Mouse (Mus musculus) neural tube, embryonic 14.5 days (tissue): Measurements from ENCODE around the gene Mymx. TPM values are rescaled to one million over a fixed set of nuclear protein-coding genes. Genes with fewer than 3 reads are reported as not detected.
"Not testable (repeated sequence)": the region's sequence is repeated elsewhere in the genome, so short reads cannot be mapped to it uniquely, and the experiment has no call there.

Experiments used
- ATAC-seq: fragments of 200-750 bp; cut with Nextera tagmentation; 2 replicates; pipeline ENCODE4 v1.8.0; 2017; ENCODE audit warnings: low read depth, mild to moderate bottlenecking, moderate TSS enrichment, moderate library complexity
- H3K27ac ChIP-seq: fragments of 300-500 bp; sonication (generic); 2 replicates; pipeline ENCODE4 v1.5.1; 2014; ENCODE audit warnings: low read depth, mild to moderate bottlenecking, control low read depth, low read length, moderate library complexity, mixed read lengths
- H3K27me3 ChIP-seq: fragments of 300-500 bp; sonication (generic); 2 replicates; pipeline ENCODE4 v1.6.1; 2014; ENCODE audit warnings: low read length; ENCODE audit not compliant: control insufficient read depth, insufficient read depth
- H3K36me3 ChIP-seq: fragments of 300-500 bp; sonication (generic); 2 replicates; pipeline ENCODE4 v1.6.1; 2014; ENCODE audit warnings: low read length, mixed read lengths; ENCODE audit not compliant: control insufficient read depth, insufficient read depth
- H3K4me1 ChIP-seq: fragments of 300-500 bp; sonication (generic); 2 replicates; pipeline ENCODE4 v1.6.1; 2014; ENCODE audit warnings: low read length; ENCODE audit not compliant: control insufficient read depth, insufficient read depth
- H3K4me2 ChIP-seq: fragments of 300-500 bp; sonication (generic); 2 replicates; pipeline ENCODE4 v1.6.1; 2014; ENCODE audit warnings: mild to moderate bottlenecking, low read depth, low read length, control low read depth
- H3K4me3 ChIP-seq: fragments of 300-500 bp; sonication (generic); 2 replicates; pipeline ENCODE4 v1.5.1; 2014; ENCODE audit warnings: low read depth, low read length, control low read depth, mixed read lengths
- H3K9ac ChIP-seq: fragments of 300-500 bp; sonication (generic); replicated peaks from 2 replicates; pipeline ENCODE4 v1.6.1; 2014; ENCODE audit warnings: low read depth, mild to moderate bottlenecking, control low read depth, low read length, mixed read lengths
- H3K9me3 ChIP-seq: fragments of 300-500 bp; sonication (generic); 2 replicates; pipeline ENCODE4 v1.6.1; 2016; ENCODE audit warnings: low read length; ENCODE audit not compliant: control insufficient read depth
- WGBS: fragments of 180-500 bp; shearing (Covaris S2); extraction: QIAGEN DNeasy Blood & Tissue Kit; methylation state at CpG from one replicate; pipeline ENCODE4 v1.1.7; 2014; 5-methylcytosine and 5-hydroxymethylcytosine counted together
- polyA plus RNA-seq: library from polyadenylated mRNA; unstranded; fragments of >200 nt; fragmentation: Nextera tagmentation; extraction: Ambion mirVana; gene quantifications from 2 replicates; pipeline ENCODE4 v1.2.1, GENCODE M21; 2014

Gene Mymx
- polyA plus RNA-seq, 1 experiment from 2014 or later, result 0.44 TPM

- Histone ChIP-seq H3K27ac (no peak overlapping the region; the same call in 1 of the 2 replicates), H3K4me3 (peak overlapping the region; percentile 36; the same call in 1 of the 2 replicates), H3K4me1 (0 out of 2 replicates have a peak, but pooled peaks cover 5% of the 10 kb centered on the region), H3K9me3 (no peaks in the 10 kb centered on the region), H3K4me2 (peak overlapping the region; percentile 75), H3K36me3 (no peaks in the 10 kb centered on the region), H3K27me3 (no peaks in the 10 kb centered on the region), H3K9ac (no peak overlapping the region)
- peak; percentile 10; the same call in 1 of the 2 replicates for ATAC-seq
- 71% methylated on average over 13 of the region's 13 CpGs for WGBS
Observed at GRCm38 (mm10) chr17:45628885-45629855, 27.3 kb upstream of the Mymx start.

GRCm38 (mm10) chr17:45628160-45628559 lies 26.3 kb upstream of the Mymx start:
- no peak overlapping the region for H3K4me3 ChIP-seq
- no peaks in the 10 kb centered on the region for H3K9me3 ChIP-seq
- no peak overlapping the region for H3K4me2 ChIP-seq
- no peaks in the 10 kb centered on the region for H3K36me3 ChIP-seq
- no peaks in the 10 kb centered on the region for H3K27me3 ChIP-seq
- H3K27ac ChIP-seq, result no peak overlapping the region
- WGBS, result 28% methylated on average over 3 of the region's 3 CpGs
- H3K4me1 ChIP-seq, result 0 out of 2 replicates have a peak, but pooled peaks cover 5% of the 10 kb centered on the region
- ATAC-seq, result no peak
- H3K9ac ChIP-seq, result no peak overlapping the region

GRCm38 (mm10) chr17:45626577-45627134 lies 24.8 kb upstream of the Mymx start:
- ATAC-seq, result peak; percentile 47; the same call in 1 of the 2 replicates
- H3K4me3 ChIP-seq, result no peak overlapping the region
- H3K27me3 ChIP-seq, result no peaks in the 10 kb centered on the region
- WGBS, result 32% methylated on average over 15 of the region's 15 CpGs
- no peaks in the 10 kb centered on the region for H3K9me3 ChIP-seq
- no peaks in the 10 kb centered on the region for H3K36me3 ChIP-seq
- H3K9ac ChIP-seq, result no peak overlapping the region
- 0 out of 2 replicates have a peak, but pooled peaks cover 5% of the 10 kb centered on the region for H3K4me1 ChIP-seq
- H3K4me2 ChIP-seq, result no peak overlapping the region
- no peak overlapping the region for H3K27ac ChIP-seq

GRCm38 (mm10) chr17:45623425-45623824 lies 21.5 kb upstream of the Mymx start:
- H3K9ac ChIP-seq, H3K4me3 ChIP-seq, ATAC-seq, H3K4me1 ChIP-seq, H3K27ac ChIP-seq, H3K4me2 ChIP-seq, H3K27me3 ChIP-seq, H3K9me3 ChIP-seq, H3K36me3 ChIP-seq: not testable (repeated sequence)
- WGBS, result 93% methylated on average over 8 of the region's 8 CpGs

GRCm38 (mm10) chr17:45619386-45620256 lies 17.7 kb upstream of the Mymx start:
- Histone ChIP-seq H3K27me3 (no peaks in the 10 kb centered on the region), H3K4me2 (no peak overlapping the region; the same call in 1 of the 2 replicates), H3K4me1 (no peaks in the 10 kb centered on the region), H3K9me3 (no peaks in the 10 kb centered on the region), H3K9ac (no peak overlapping the region), H3K4me3 (no peak overlapping the region), H3K36me3 (no peaks in the 10 kb centered on the region), H3K27ac (peak overlapping the region; percentile 19; the same call in 1 of the 2 replicates)
- WGBS, result 28% methylated on average over 20 of the region's 20 CpGs
- ATAC-seq, result no peak

GRCm38 (mm10) chr17:45618941-45619385 lies 17.1 kb upstream of the Mymx start:
- Histone ChIP-seq H3K4me1 (no peaks in the 10 kb centered on the region), H3K9ac (no peak overlapping the region), H3K4me3 (no peak overlapping the region), H3K27me3 (no peaks in the 10 kb centered on the region), H3K9me3 (no peaks in the 10 kb centered on the region), H3K4me2 (no peak overlapping the region), H3K36me3 (no peaks in the 10 kb centered on the region), H3K27ac (peak overlapping the region; percentile 19; the same call in 1 of the 2 replicates)
- 7% methylated on average over 8 of the region's 8 CpGs for WGBS
- ATAC-seq, result no peak

- Histone ChIP-seq H3K9me3 (no peaks in the 10 kb centered on the region), H3K4me3 (no peak overlapping the region), H3K9ac (no peak overlapping the region), H3K27ac (no peak overlapping the region), H3K36me3 (no peaks in the 10 kb centered on the region), H3K27me3 (no peaks in the 10 kb centered on the region), H3K4me1 (no peaks in the 10 kb centered on the region), H3K4me2 (no peak overlapping the region)
- ATAC-seq, result no peak
- 93% methylated on average over 6 of the region's 6 CpGs for WGBS
Observed at GRCm38 (mm10) chr17:45617655-45618054, 15.8 kb upstream of the Mymx start.

- Histone ChIP-seq H3K27me3 (no peaks in the 10 kb centered on the region), H3K4me2 (no peak overlapping the region), H3K9ac (no peak overlapping the region), H3K9me3 (no peaks in the 10 kb centered on the region), H3K27ac (no peak overlapping the region), H3K4me1 (no peaks in the 10 kb centered on the region), H3K4me3 (no peak overlapping the region), H3K36me3 (no peaks in the 10 kb centered on the region)
- no peak for ATAC-seq
- 86% methylated on average over 3 of the region's 3 CpGs for WGBS
Observed at GRCm38 (mm10) chr17:45616679-45617078, 14.8 kb upstream of the Mymx start.
